Mouse (Mus musculus): ENCODE measurements around the gene Ptpdc1. TPM values are rescaled to one million over a fixed set of nuclear protein-coding genes. Genes with fewer than 3 reads are reported as not detected.

The Ptpdc1 gene
- polyA plus RNA-seq, 1 experiment from 2014 or later, result 16.9 TPM

GRCm38 (mm10) chr13:48577836-48578235 lies 47.6 kb downstream of the Ptpdc1 start:
- ATAC-seq (ENCODE audit: low FRiP score, low read depth), result no peak
- 74% methylated on average over 11 of the region's 11 CpGs for WGBS
- Histone ChIP-seq H3K27me3 (no peaks in the 10 kb centered on the region), H3K36me3 (peaks cover 7% of the 10 kb centered on the region; the same call in 1 of the 2 replicates), H3K4me1 (peaks cover 13% of the 10 kb centered on the region; the same call in 1 of the 2 replicates), H3K9me3 (no peaks in the 10 kb centered on the region), H3K9ac (replicated peaks) (no peak overlapping the region), H3K4me3 (no peak overlapping the region), H3K4me2 (replicated peaks) (no peak overlapping the region), H3K27ac (replicated peaks) (no peak overlapping the region)

GRCm38 (mm10) chr13:48577007-48577406 lies 48.5 kb downstream of the Ptpdc1 start:
- ATAC-seq (ENCODE audit: low FRiP score, low read depth), result no peak; the same call in 1 of the 2 replicates
- WGBS, result 69% methylated on average over 6 of the region's 6 CpGs

GRCm38 (mm10) chr13:48574718-48575117 lies 50.7 kb downstream of the Ptpdc1 start:
- peaks cover 13% of the 10 kb centered on the region; the same call in 1 of the 2 replicates for H3K4me1 ChIP-seq
- H3K9me3 ChIP-seq, result no peaks in the 10 kb centered on the region
- WGBS, result 73% methylated on average over 6 of the region's 6 CpGs
- no peak overlapping the region for H3K27ac ChIP-seq (replicated peaks)
- ATAC-seq (ENCODE audit: low FRiP score, low read depth), result no peak
- no peaks in the 10 kb centered on the region for H3K27me3 ChIP-seq
- H3K9ac ChIP-seq (replicated peaks), result no peak overlapping the region
- H3K4me2 ChIP-seq (replicated peaks), result no peak overlapping the region
- H3K4me3 ChIP-seq, result no peak overlapping the region
- no peaks in the 10 kb centered on the region for H3K36me3 ChIP-seq

More at GRCm38 (mm10) chr13:48577007-48577406, 48.5 kb downstream of the Ptpdc1 start:
- no peak overlapping the region for H3K4me3 ChIP-seq
- H3K9ac ChIP-seq (replicated peaks), result no peak overlapping the region
- H3K4me2 ChIP-seq (replicated peaks), result no peak overlapping the region
- no peaks in the 10 kb centered on the region for H3K27me3 ChIP-seq
- H3K9me3 ChIP-seq, result no peaks in the 10 kb centered on the region
- peaks cover 4% of the 10 kb centered on the region; the same call in 1 of the 2 replicates for H3K36me3 ChIP-seq
- H3K27ac ChIP-seq (replicated peaks), result no peak overlapping the region
- H3K4me1 ChIP-seq, result peaks cover 13% of the 10 kb centered on the region; the same call in 1 of the 2 replicates

- Histone ChIP-seq H3K9ac (replicated peaks) (no peak overlapping the region; the same call in 1 of the 2 replicates), H3K27ac (replicated peaks) (no peak overlapping the region)
Observed at GRCm38 (mm10) chr13:48573525-48574355, 51.7 kb downstream of the Ptpdc1 start.

GRCm38 (mm10) chr13:48572127-48572526 lies 53.3 kb downstream of the Ptpdc1 start:
- Histone ChIP-seq H3K4me1 (peaks cover 11% of the 10 kb centered on the region; the same call in 1 of the 2 replicates), H3K4me3 (no peak overlapping the region), H3K9ac (replicated peaks) (no peak overlapping the region), H3K27me3 (no peaks in the 10 kb centered on the region), H3K9me3 (no peaks in the 10 kb centered on the region), H3K36me3 (no peaks in the 10 kb centered on the region), H3K27ac (replicated peaks) (no peak overlapping the region), H3K4me2 (replicated peaks) (no peak overlapping the region)
- WGBS, result 74% methylated on average over 1 of the region's 1 CpGs
- ATAC-seq (ENCODE audit: low FRiP score, low read depth), result no peak

More at GRCm38 (mm10) chr13:48573525-48574355, 51.7 kb downstream of the Ptpdc1 start:
- Histone ChIP-seq H3K4me1 (peaks cover 13% of the 10 kb centered on the region; the same call in 1 of the 2 replicates), H3K4me2 (replicated peaks) (no peak overlapping the region), H3K9me3 (no peaks in the 10 kb centered on the region), H3K4me3 (no peak overlapping the region), H3K36me3 (no peaks in the 10 kb centered on the region), H3K27me3 (no peaks in the 10 kb centered on the region)
- no peak for ATAC-seq (ENCODE audit: low FRiP score, low read depth)
- WGBS, result 58% methylated on average over 19 of the region's 19 CpGs

GRCm38 (mm10) chr13:48571298-48571697 lies 54.2 kb downstream of the Ptpdc1 start:
- no peaks in the 10 kb centered on the region for H3K9me3 ChIP-seq
- no peak overlapping the region for H3K4me2 ChIP-seq (replicated peaks)
- H3K4me1 ChIP-seq, result peaks cover 11% of the 10 kb centered on the region
- no peak overlapping the region for H3K9ac ChIP-seq (replicated peaks)
- H3K4me3 ChIP-seq, result no peak overlapping the region
- no peak for ATAC-seq (ENCODE audit: low FRiP score, low read depth)
- no peaks in the 10 kb centered on the region for H3K36me3 ChIP-seq
- H3K27me3 ChIP-seq, result no peaks in the 10 kb centered on the region
- WGBS, result 80% methylated on average over 5 of the region's 5 CpGs
- no peak overlapping the region for H3K27ac ChIP-seq (replicated peaks)

- Histone ChIP-seq H3K27me3 (no peaks in the 10 kb centered on the region), H3K4me3 (no peak overlapping the region), H3K9me3 (no peaks in the 10 kb centered on the region), H3K9ac (replicated peaks) (no peak overlapping the region), H3K36me3 (no peaks in the 10 kb centered on the region), H3K4me2 (replicated peaks) (no peak overlapping the region), H3K27ac (replicated peaks) (no peak overlapping the region), H3K4me1 (peaks cover 23% of the 10 kb centered on the region)
- ATAC-seq (ENCODE audit: low FRiP score, low read depth), result no peak
- 83% methylated on average over 5 of the region's 5 CpGs for WGBS
Observed at GRCm38 (mm10) chr13:48569576-48570132, 55.8 kb downstream of the Ptpdc1 start.

GRCm38 (mm10) chr13:48567646-48568045 lies 57.8 kb downstream of the Ptpdc1 start:
- H3K9ac ChIP-seq (replicated peaks), result no peak overlapping the region
- no peak overlapping the region for H3K4me3 ChIP-seq
- H3K4me1 ChIP-seq, result peaks cover 15% of the 10 kb centered on the region
- no peaks in the 10 kb centered on the region for H3K27me3 ChIP-seq
- no peak overlapping the region for H3K4me2 ChIP-seq (replicated peaks)
- WGBS, result 92% methylated on average over 3 of the region's 3 CpGs
- no peaks in the 10 kb centered on the region for H3K9me3 ChIP-seq
- H3K27ac ChIP-seq (replicated peaks), result no peak overlapping the region
- ATAC-seq (ENCODE audit: low FRiP score, low read depth), result no peak
- H3K36me3 ChIP-seq, result no peaks in the 10 kb centered on the region

- no peaks in the 10 kb centered on the region for H3K36me3 ChIP-seq
- H3K9ac ChIP-seq (replicated peaks), result no peak overlapping the region; the same call in 1 of the 2 replicates
- H3K27me3 ChIP-seq, result no peaks in the 10 kb centered on the region
- H3K4me1 ChIP-seq, result peaks cover 15% of the 10 kb centered on the region
- H3K9me3 ChIP-seq, result no peaks in the 10 kb centered on the region
- H3K4me3 ChIP-seq, result no peak overlapping the region
- peak; percentile 90 for ATAC-seq (ENCODE audit: low FRiP score, low read depth)
- 0 out of 2 replicates have a peak overlapping the region, but pooled peaks have one; percentile 6 for H3K4me2 ChIP-seq (replicated peaks)
- WGBS, result 37% methylated on average over 13 of the region's 13 CpGs
- peak overlapping the region; percentile 67 for H3K27ac ChIP-seq (replicated peaks)
Observed at GRCm38 (mm10) chr13:48566116-48566935, 59.1 kb downstream of the Ptpdc1 start.

- Histone ChIP-seq H3K4me1 (peaks cover 15% of the 10 kb centered on the region), H3K27ac (replicated peaks) (0 out of 2 replicates have a peak overlapping the region, but pooled peaks have one; percentile 67), H3K4me3 (no peak overlapping the region), H3K36me3 (no peaks in the 10 kb centered on the region), H3K27me3 (no peaks in the 10 kb centered on the region), H3K4me2 (replicated peaks) (no peak overlapping the region), H3K9ac (replicated peaks) (no peak overlapping the region), H3K9me3 (no peaks in the 10 kb centered on the region)
- 92% methylated on average over 5 of the region's 5 CpGs for WGBS
- no peak for ATAC-seq (ENCODE audit: low FRiP score, low read depth)
Observed at GRCm38 (mm10) chr13:48564881-48565600, 60.4 kb downstream of the Ptpdc1 start.

- WGBS, result 93% methylated on average over 5 of the region's 5 CpGs
- H3K27me3 ChIP-seq, result no peaks in the 10 kb centered on the region
Observed at GRCm38 (mm10) chr13:48562336-48562735, 63.1 kb downstream of the Ptpdc1 start.

More at GRCm38 (mm10) chr13:48562336-48562735, 63.1 kb downstream of the Ptpdc1 start:
- no peak overlapping the region for H3K27ac ChIP-seq (replicated peaks)
- no peaks in the 10 kb centered on the region for H3K9me3 ChIP-seq
- no peak overlapping the region for H3K4me2 ChIP-seq (replicated peaks)
- no peak overlapping the region for H3K4me3 ChIP-seq
- H3K4me1 ChIP-seq, result peaks cover 15% of the 10 kb centered on the region
- no peak overlapping the region for H3K9ac ChIP-seq (replicated peaks)
- no peak for ATAC-seq (ENCODE audit: low FRiP score, low read depth)
- H3K36me3 ChIP-seq, result no peaks in the 10 kb centered on the region
